Mouse (Mus musculus): Measurements from ENCODE around the gene Hyal1. TPM values are rescaled to one million over a fixed set of nuclear protein-coding genes. Genes with fewer than 3 reads are reported as not detected.

Hyal1 gene
- polyA plus RNA-seq, 1 experiment: 17.0 TPM

GRCm38 (mm10) chr9:107594281-107595062 lies 17.7 kb downstream of the Hyal1 start:
- DNase-seq (ENCODE audit: low read depth): no peak

GRCm38 (mm10) chr9:107596619-107597569 lies 20.2 kb downstream of the Hyal1 start:
- DNase-seq (ENCODE audit: low read depth): no peak

- DNase-seq (ENCODE audit: low read depth): no peak
Observed at GRCm38 (mm10) chr9:107598385-107598784, 21.7 kb downstream of the Hyal1 start.

DNA sequence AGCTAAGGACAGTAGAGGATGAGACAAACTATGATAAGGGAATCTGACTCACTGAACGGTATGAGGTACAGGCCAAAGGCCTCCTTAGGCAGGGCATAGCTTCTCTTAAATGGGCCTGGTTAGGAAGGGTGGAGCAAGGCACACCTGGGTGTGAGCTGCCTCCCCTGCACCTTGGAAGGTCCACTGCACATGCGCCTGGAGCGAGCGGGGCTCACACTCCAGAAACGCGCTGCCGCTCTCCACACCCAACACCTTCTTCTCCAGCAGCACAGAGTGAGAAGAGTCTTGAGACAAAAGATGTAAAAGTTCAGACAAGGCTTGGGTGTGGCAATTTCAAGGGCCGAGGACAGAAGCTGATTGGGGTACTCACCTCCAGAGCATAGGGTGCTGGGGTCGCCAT lies 22.7 kb downstream of the Hyal1 start:
- no peak for DNase-seq (ENCODE audit: low read depth)

DNA sequence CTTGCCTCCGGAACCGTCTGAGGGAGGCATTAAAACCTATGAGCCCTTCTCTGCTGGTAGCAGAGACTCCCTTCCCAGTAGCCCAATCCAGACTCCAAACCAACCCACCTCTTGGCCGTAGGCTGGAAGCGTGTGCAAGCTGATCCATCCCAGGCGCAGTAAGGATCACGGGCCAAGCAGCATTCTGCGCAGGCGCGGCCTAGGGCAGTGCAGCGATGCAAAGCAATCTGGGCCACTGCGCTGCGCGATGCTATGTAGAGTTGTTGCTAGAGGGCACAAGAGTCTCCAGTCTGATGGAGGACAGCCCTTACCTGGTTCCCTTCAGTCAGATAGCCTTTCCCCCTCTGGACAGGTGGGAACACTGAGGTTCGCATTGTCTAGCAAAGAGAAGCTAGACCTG lies 23.1 kb downstream of the Hyal1 start:
- no peak for DNase-seq (ENCODE audit: low read depth)

DNA sequence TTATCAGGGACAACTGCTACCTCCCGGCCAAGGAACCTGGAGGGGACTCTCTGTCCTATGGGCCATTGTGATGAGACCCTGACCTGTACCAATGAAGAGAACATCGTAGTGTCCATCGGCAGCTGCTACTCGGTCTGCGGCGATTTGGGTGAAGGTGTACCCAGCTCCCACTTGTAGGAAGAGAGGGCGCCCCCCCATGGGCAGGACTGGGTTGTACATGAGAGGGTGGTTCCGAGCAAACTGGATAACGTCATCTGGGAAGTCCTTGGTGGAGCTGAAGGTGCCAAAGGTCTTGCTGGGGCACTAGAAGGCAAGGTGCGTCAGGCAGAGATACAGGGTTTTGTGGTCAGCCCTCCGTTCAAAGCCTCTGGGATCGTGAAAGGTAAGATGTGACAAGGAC lies 24.0 kb downstream of the Hyal1 start:
- no peak for DNase-seq (ENCODE audit: low read depth)

GRCm38 (mm10) chr9:107601275-107601674 lies 24.5 kb downstream of the Hyal1 start:
- no peak for DNase-seq (ENCODE audit: low read depth)

DNA sequence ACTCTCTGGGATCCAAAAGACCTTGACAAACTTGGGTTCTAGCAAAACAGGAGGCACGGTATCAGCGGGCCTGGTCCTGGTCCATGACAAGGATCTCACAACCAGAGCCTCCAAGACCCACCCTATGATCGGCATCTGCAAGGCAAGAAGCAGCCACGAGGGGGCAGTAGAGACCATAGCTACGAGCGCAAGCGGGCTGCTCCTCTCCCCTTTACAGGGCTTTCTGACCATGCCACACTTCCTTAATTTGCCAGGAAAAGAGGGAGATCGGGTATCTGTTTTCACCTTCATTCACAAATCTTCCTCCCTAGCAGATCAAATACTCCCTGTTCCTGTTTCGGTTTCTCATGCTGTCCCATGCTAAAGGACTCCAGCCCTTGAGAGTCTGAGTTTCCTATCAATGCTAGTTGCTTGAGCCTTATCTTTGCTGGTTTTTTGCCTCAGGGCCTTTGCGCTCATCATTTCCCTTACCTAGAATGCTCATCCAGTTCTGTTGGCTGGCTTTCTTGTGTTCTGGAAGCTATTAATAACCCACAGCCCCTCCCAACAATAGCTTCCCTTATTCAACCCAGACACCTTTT lies 25.4 kb downstream of the Hyal1 start:
- DNase-seq (ENCODE audit: low read depth): no peak

- no peak for DNase-seq (ENCODE audit: low read depth)
Observed at GRCm38 (mm10) chr9:107603251-107603650, 26.5 kb downstream of the Hyal1 start.

DNA sequence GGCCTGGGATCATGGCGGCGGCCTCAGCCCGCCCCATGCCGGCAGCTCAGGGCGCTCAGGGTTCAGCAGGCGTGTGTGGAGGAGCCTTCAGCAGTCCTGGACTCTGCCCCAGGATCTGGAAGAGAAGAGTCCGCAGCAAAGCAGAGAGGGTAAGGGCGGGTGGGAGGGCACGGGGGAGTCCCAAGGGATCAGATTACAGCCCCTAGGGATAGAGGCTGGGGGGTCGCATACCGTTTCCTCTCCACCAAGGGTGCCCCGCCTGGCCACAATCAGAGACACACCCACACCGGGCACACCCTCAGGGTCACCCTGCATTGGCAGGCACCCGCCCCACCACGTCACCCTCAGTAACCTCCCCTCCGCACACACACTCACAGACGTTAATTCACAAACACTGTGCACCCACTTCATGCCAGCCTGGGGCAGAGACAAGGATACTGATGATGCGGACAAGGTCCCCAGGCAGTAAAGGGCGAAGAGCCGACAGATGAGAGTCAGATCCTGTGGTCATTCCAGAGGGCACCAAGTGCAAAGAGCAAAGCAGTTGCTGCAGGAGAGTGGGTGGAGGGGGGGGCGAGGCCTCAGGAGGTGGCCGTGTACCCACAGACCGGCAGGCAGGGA lies 28.4 kb downstream of the Hyal1 start:
- DNase-seq (ENCODE audit: low read depth): no peak

GRCm38 (mm10) chr9:107606591-107606990 lies 29.9 kb downstream of the Hyal1 start:
- no peak for DNase-seq (ENCODE audit: low read depth)

DNA sequence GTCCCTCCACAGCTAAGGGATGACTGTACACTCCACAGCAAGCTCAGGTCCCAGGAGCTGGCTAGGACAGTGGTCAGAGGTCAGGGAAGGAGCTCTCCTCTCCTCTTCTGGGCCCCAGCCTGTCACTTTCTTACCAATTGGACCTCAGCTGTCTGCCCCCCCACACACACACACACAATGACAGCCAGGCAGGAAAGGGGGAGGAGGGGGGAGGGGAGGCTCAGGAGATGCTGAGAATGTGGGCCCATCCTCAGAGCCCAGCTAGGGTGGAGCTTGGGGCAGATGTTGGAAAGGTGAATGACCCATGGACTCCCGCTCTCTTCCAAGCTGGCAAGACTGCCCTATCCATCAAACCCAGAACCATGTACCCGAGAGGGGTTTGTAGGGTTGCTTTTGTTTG lies 30.3 kb downstream of the Hyal1 start:
- no peak for DNase-seq (ENCODE audit: low read depth)

- DNase-seq (ENCODE audit: low read depth): no peak
Observed at GRCm38 (mm10) chr9:107607653-107608245, 31.0 kb downstream of the Hyal1 start.

DNA sequence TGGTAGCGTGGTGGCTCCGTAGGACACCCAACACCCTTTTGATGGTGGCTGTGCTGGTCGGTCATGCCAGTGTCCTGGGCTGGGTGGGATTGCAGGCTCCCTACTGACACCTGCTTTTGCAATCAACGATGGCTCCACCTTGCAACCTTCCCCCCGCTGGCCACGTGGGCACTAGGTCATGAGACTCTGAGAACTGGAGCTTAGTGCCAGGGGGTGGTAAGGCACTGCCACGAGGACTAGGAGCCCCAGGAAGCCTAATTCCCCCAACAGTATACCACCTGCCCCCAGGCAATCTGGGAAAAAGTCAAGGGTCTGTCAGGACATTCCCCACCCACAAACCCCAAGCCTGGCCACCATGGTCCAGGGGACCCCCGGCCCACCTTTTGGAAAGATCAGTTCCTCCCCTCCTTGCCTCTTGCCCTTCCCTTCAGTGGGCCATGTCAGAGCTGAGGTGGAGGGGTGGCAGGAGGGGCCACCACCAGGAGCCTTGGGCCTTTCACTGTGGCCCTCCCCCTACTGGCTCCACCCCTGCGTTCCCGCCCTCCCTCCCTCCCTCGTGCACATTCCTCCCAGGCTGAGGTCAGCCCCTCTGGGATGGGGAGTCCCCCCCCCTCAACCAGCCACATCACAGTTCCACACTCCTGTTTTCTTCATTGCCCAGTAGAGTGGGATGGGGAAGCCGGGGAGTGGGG lies 32.2 kb downstream of the Hyal1 start, which contains the start of gene Sema3b:
TSS of gene Sema3b (minus strand) at position 489 of the 692 bp plus-strand sequence.
- DNase-seq (ENCODE audit: low read depth): no peak

DNA sequence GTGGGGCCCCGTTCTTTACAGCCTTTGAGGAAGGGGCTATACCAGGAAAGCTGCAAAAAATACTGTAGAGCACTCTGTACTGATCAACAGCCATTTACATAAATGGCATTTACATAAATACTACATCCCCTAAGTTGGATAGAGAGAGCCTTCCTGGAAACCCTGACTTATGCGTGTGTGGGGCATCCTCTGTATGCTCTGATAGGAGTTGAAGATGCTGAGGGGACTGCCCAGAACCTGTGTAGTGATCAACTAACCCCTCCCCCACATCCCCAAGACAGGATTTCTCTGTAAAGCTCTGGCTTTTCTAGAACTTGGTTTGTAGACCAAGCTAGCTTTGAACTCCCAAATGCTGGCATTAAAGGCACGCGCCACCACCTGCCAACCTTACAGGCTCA lies 32.7 kb downstream of the Hyal1 start:
- DNase-seq (ENCODE audit: low read depth): no peak

GRCm38 (mm10) chr9:107611456-107612190 lies 34.9 kb downstream of the Hyal1 start:
- no peak for DNase-seq (ENCODE audit: low read depth)

DNA sequence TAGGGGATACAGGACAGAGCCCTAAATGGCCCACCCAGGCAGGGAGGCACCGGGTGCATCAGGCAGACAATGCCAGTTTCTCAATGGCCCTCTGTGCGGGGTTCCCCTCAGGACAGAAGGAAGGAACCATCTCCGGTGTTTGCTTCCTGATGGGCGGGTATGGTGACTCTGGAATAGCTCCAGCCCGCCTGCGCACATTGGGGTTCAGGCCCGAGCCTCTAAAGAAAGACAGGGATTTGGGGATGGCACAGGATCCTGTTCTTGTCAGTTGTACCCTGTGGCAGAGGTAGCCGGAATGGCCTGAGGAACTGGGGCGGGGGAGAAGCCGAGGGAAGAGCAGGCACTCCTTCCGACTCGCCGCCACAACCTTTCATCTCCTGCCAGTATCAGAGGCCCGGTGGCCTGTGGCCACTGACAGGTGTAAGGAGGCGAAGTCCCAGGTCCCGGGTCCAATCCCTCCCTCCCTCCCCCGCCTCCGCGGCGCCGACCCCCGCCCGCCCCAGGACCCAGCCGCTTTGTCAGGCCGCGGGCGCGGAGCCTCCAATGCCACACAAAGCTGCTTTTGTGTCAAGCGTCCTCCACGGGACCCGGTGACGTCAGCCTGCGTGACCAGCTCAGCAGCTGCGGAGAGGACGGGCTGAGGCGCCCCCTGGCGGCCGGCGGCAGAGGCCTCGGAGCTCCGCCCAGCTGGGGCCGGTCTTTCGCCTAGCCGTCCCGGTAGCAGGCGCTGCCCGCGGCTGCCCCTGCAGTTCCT lies 35.6 kb downstream of the Hyal1 start:
- no peak for DNase-seq (ENCODE audit: low read depth)

- no peak for DNase-seq (ENCODE audit: low read depth)
Observed at GRCm38 (mm10) chr9:107612945-107613569, 36.3 kb downstream of the Hyal1 start.

DNA sequence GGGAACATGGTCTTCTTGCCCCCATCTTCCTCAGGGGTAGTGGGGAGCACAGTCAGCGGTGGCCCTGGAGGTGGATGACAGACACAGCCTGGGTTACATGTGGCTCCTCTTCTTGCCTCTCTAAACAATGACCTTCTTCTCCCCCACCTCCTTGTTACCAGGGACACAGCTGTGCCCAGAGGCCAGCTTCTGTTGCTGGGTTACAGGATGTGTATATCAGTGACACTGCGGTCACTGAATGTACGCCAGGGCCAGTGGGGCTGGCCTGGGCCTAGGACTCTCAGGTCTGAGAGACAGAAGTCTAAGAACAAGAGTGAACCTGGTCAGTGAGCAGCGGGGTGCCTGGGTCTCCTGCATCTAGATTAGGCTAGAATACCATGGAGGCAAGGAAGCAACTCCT lies 38.3 kb downstream of the Hyal1 start:
- no peak for DNase-seq (ENCODE audit: low read depth)

Measured in gonadal fat pad, adult 2 months (tissue).